In genomic region chr11:62281601-62281997, GRCm38 (mm10) we compare ENCODE assay signal across 8 mouse cellular contexts. TPM values are rescaled to one million over a fixed set of nuclear protein-coding genes. Genes with fewer than 3 reads are reported as not detected.
DNase-seq lines count a peak whose midpoint lies in the region; ATAC-seq and TF ChIP-seq lines count a peak whose summit lies in the region.

No protein-coding gene starts in this region.

- whole genome bisulfite sequencing in heart, embryonic 15.5 days, result under 1% methylated on average over 57 of the region's 57 CpGs
- under 1% methylated on average over 57 of the region's 57 CpGs for WGBS in forebrain, embryonic 12.5 days
- WGBS in kidney, embryonic 16.5 days, result 1% methylated on average over 51 of the region's 57 CpGs
- 2% methylated on average over 29 of the region's 57 CpGs for WGBS in stomach, postnatal 0 days

- peak overlapping the region; percentile 71 for H3K4me3 ChIP-seq in heart, embryonic 15.5 days
- H3K4me3 ChIP-seq in forebrain, embryonic 12.5 days (replicated peaks), result peak overlapping the region; percentile 79
- H3K4me3 ChIP-seq in kidney, embryonic 16.5 days (ENCODE audit: low read length), result peak overlapping the region; percentile 83
- peak overlapping the region; percentile 73 for H3K4me3 ChIP-seq in stomach, postnatal 0 days (ENCODE audit: low read depth, low read length)

- DNase-seq in heart, postnatal 10 days, result no peak
- peak; percentile 67 for DNase-seq in NIH3T3 (ENCODE audit: low read depth)
- peak; percentile 69 for DNase-seq in lung, postnatal 14 days
- peak; percentile 88 for DNase-seq in stomach, postnatal 0 days (ENCODE audit: low spot score)
- DNase-seq in thymus, postnatal 0 days (ENCODE audit: low spot score), result no peak

- H3K9ac ChIP-seq in heart, embryonic 15.5 days, result peak overlapping the region; percentile 71
- H3K9ac ChIP-seq in forebrain, embryonic 12.5 days, result peak overlapping the region; percentile 75
- H3K9ac ChIP-seq in kidney, embryonic 16.5 days (replicated peaks; ENCODE audit: low read length), result peak overlapping the region; percentile 81
- H3K9ac ChIP-seq in stomach, postnatal 0 days (ENCODE audit: low read length), result peak overlapping the region; percentile 80

- H3K27me3 ChIP-seq in heart, embryonic 15.5 days, result no peaks in the 10 kb centered on the region
- no peaks in the 10 kb centered on the region for H3K27me3 ChIP-seq in forebrain, embryonic 12.5 days
- no peaks in the 10 kb centered on the region for H3K27me3 ChIP-seq in kidney, embryonic 16.5 days (ENCODE audit: insufficient read depth, low read length)
- no peaks in the 10 kb centered on the region for H3K27me3 ChIP-seq in stomach, postnatal 0 days (ENCODE audit: control insufficient read depth, insufficient read depth, low read length)

- TF ChIP-seq CTCF in stomach, postnatal 0 days (IDR thresholded peaks at IDR 0.05; ENCODE audit: low read depth), result no peak

- intact Hi-C loops in heart, postnatal 10 days (cut with DNase I), result loop anchor here (2.0 to 5.0 kb wide), 2 partner anchors 331 to 354 kb away; no protein-coding TSS in a partner anchor

- H3K9me3 ChIP-seq in heart, embryonic 15.5 days (replicated peaks), result no peaks in the 10 kb centered on the region
- no peaks in the 10 kb centered on the region for H3K9me3 ChIP-seq in forebrain, embryonic 12.5 days
- no peaks in the 10 kb centered on the region for H3K9me3 ChIP-seq in kidney, embryonic 16.5 days (ENCODE audit: low read length)
- no peaks in the 10 kb centered on the region for H3K9me3 ChIP-seq in stomach, postnatal 0 days (ENCODE audit: control insufficient read depth, low read length)

- H3K36me3 ChIP-seq in heart, embryonic 15.5 days, result peaks cover 29% of the 10 kb centered on the region; the same call in 1 of the 2 replicates
- peaks cover 21% of the 10 kb centered on the region for H3K36me3 ChIP-seq in forebrain, embryonic 12.5 days (replicated peaks)
- peaks cover 11% of the 10 kb centered on the region for H3K36me3 ChIP-seq in kidney, embryonic 16.5 days (ENCODE audit: insufficient read depth, low read length)
- no peaks in the 10 kb centered on the region for H3K36me3 ChIP-seq in stomach, postnatal 0 days (ENCODE audit: control insufficient read depth, insufficient read depth, low read length)

- no peak for TF ChIP-seq EP300 in stomach, postnatal 0 days (optimal IDR thresholded peaks at IDR 0.05)

- peaks cover 9% of the 10 kb centered on the region; the same call in 1 of the 2 replicates for H3K4me1 ChIP-seq in heart, embryonic 15.5 days (replicated peaks)
- peaks cover 10% of the 10 kb centered on the region; the same call in 1 of the 2 replicates for H3K4me1 ChIP-seq in forebrain, embryonic 12.5 days
- H3K4me1 ChIP-seq in kidney, embryonic 16.5 days (ENCODE audit: insufficient read depth, low read length), result peaks cover 6% of the 10 kb centered on the region
- no peaks in the 10 kb centered on the region for H3K4me1 ChIP-seq in stomach, postnatal 0 days (replicated peaks; ENCODE audit: control insufficient read depth, insufficient read depth)

- H3K27ac ChIP-seq in heart, embryonic 15.5 days, result peak overlapping the region; percentile 95
- H3K27ac ChIP-seq in forebrain, embryonic 12.5 days, result peak overlapping the region; percentile 87
- H3K27ac ChIP-seq in kidney, embryonic 16.5 days (ENCODE audit: low read length), result peak overlapping the region; percentile 89
- H3K27ac ChIP-seq in stomach, postnatal 0 days (replicated peaks), result peak overlapping the region; percentile 94

- H3K4me2 ChIP-seq in heart, embryonic 15.5 days, result peak overlapping the region; percentile 64
- H3K4me2 ChIP-seq in forebrain, embryonic 12.5 days, result peak overlapping the region; percentile 70
- peak overlapping the region; percentile 72 for H3K4me2 ChIP-seq in kidney, embryonic 16.5 days (replicated peaks; ENCODE audit: low read depth, low read length)
- H3K4me2 ChIP-seq in stomach, postnatal 0 days (replicated peaks; ENCODE audit: low read depth), result peak overlapping the region; percentile 79

- ATAC-seq in heart, embryonic 15.5 days (replicated peaks; ENCODE audit: insufficient number of reproducible peaks, insufficient read depth, low FRiP score, low read depth), result peak; percentile 82
- peak; percentile 77 for ATAC-seq in forebrain, embryonic 12.5 days (ENCODE audit: low FRiP score)
- ATAC-seq in kidney, embryonic 16.5 days (ENCODE audit: low FRiP score, low TSS enrichment), result peak; percentile 80
- peak; percentile 90 for ATAC-seq in stomach, postnatal 0 days (ENCODE audit: low FRiP score, low TSS enrichment)

RNA-seq across cellular contexts. Expression of gene Ttc19, which starts 0.3 kb away (rescaled TPM):
- polyA plus RNA-seq in heart, embryonic 15.5 days (2015; fragmentation: Nextera tagmentation; extraction: Ambion mirVana), result 19.1 and 20.7 TPM in 2 replicates
- total RNA-seq in heart, postnatal 10 days (2021), result 10 to 100 TPM; 35.9 to 39.5 TPM
- 23.6 and 28.1 TPM in 2 replicates for polyA plus RNA-seq in forebrain, embryonic 12.5 days (2016; fragmentation: Nextera tagmentation; extraction: Ambion mirVana)
- 17.2 and 19.8 TPM in 2 replicates for polyA plus RNA-seq in kidney, embryonic 16.5 days (2015; fragmentation: Nextera tagmentation; extraction: Ambion mirVana)
- polyA plus RNA-seq in stomach, postnatal 0 days (2015; fragmentation: Nextera tagmentation; extraction: Ambion mirVana), result 12.2 and 12.7 TPM in 2 replicates
- polyA plus RNA-seq in thymus, postnatal 0 days (2015; fragmentation: Nextera tagmentation; extraction: Ambion mirVana), result 9.0 and 12.4 TPM in 2 replicates

RNA-seq across cellular contexts. Expression of gene Zswim7, which starts 0.4 kb away (rescaled TPM):
- 13.8 and 15.8 TPM in 2 replicates for polyA plus RNA-seq in heart, embryonic 15.5 days (2015; fragmentation: Nextera tagmentation; extraction: Ambion mirVana)
- 10 to 100 TPM; 14.8 to 15.3 TPM for total RNA-seq in heart, postnatal 10 days (2021)
- 11.6 and 14.4 TPM in 2 replicates for polyA plus RNA-seq in forebrain, embryonic 12.5 days (2016; fragmentation: Nextera tagmentation; extraction: Ambion mirVana)
- 23.0 and 24.3 TPM in 2 replicates for polyA plus RNA-seq in kidney, embryonic 16.5 days (2015; fragmentation: Nextera tagmentation; extraction: Ambion mirVana)
- 23.4 and 25.1 TPM in 2 replicates for polyA plus RNA-seq in stomach, postnatal 0 days (2015; fragmentation: Nextera tagmentation; extraction: Ambion mirVana)
- polyA plus RNA-seq in thymus, postnatal 0 days (2015; fragmentation: Nextera tagmentation; extraction: Ambion mirVana), result 12.4 and 14.0 TPM in 2 replicates

RNA-seq across cellular contexts. Expression of gene Adora2b, which starts 32.8 kb away (rescaled TPM):
- polyA plus RNA-seq in heart, embryonic 15.5 days (2015; fragmentation: Nextera tagmentation; extraction: Ambion mirVana), result 1.0 and 1.9 TPM in 2 replicates
- total RNA-seq in heart, postnatal 10 days (2021), result 1 to 10 TPM in 1 of 2 experiments, under 1 TPM in 1; 0.91 to 1.4 TPM
- polyA plus RNA-seq in forebrain, embryonic 12.5 days (2016; fragmentation: Nextera tagmentation; extraction: Ambion mirVana), result 2.7 and 3.3 TPM in 2 replicates
- 4.4 and 6.0 TPM in 2 replicates for polyA plus RNA-seq in kidney, embryonic 16.5 days (2015; fragmentation: Nextera tagmentation; extraction: Ambion mirVana)
- 4.2 and 4.3 TPM in 2 replicates for polyA plus RNA-seq in stomach, postnatal 0 days (2015; fragmentation: Nextera tagmentation; extraction: Ambion mirVana)
- 1.7 and 2.4 TPM in 2 replicates for polyA plus RNA-seq in thymus, postnatal 0 days (2015; fragmentation: Nextera tagmentation; extraction: Ambion mirVana)

Comparison
In these comparisons a context has a peak if more than half of its experiments do, and no peak if none do; other contexts are left out.
1. DNase-seq: peak in NIH3T3 (single experiment), lung, postnatal 14 days (single experiment) and stomach, postnatal 0 days (single experiment); none in heart, postnatal 10 days (0 of 2) and thymus, postnatal 0 days (single experiment).
2. Peak in every context shown above with its lines, with median percentiles within 50 percentile points of each other: ATAC-seq, H3K27ac ChIP-seq, H3K4me2 ChIP-seq, H3K4me3 ChIP-seq and H3K9ac ChIP-seq.